Mouse (Mus musculus) CH12.LX (cell line): ENCODE data around the gene Slc7a8. TPM values are rescaled to one million over a fixed set of nuclear protein-coding genes. Genes with fewer than 3 reads are reported as not detected.

Experiments used
- DNase-seq: peaks from one replicate; pipeline ENCODE4 v3.0.0-alpha.2; 2013; ENCODE audit errors: extremely low read depth
- H3K27ac ChIP-seq: 2 replicates; pipeline ENCODE4 v1.5.1; 2012; ENCODE audit warnings: low read depth, mild to moderate bottlenecking, control low read depth, moderate library complexity; ENCODE audit not compliant: insufficient read depth
- H3K27me3 ChIP-seq: replicated peaks from 2 replicates; pipeline ENCODE3; 2012; ENCODE audit warnings: inconsistent platforms
- H3K36me3 ChIP-seq, 2 experiments: replicated peaks in 1 of 2; 2 replicates each; pipeline versions ENCODE3 to v1.6.1; 2012; ENCODE audit warnings: inconsistent platforms in 1 of 2, low read length in 1 of 2, mild to moderate bottlenecking in 1 of 2, mixed read lengths in 1 of 2, moderate library complexity in 1 of 2; ENCODE audit not compliant: control insufficient read depth in 1 of 2, insufficient read depth in 1 of 2
- H3K4me1 ChIP-seq, 2 experiments: 2 replicates each; pipeline ENCODE4 v1.6.1; 2012; ENCODE audit warnings: inconsistent platforms in 1 of 2, moderate library complexity in 1 of 2; ENCODE audit not compliant: insufficient read depth in 2 of 2, control insufficient read depth in 1 of 2
- H3K4me2 ChIP-seq: 2 replicates; pipeline ENCODE4 v1.6.1; 2012; ENCODE audit warnings: low read depth, mild to moderate bottlenecking, control low read depth; ENCODE audit not compliant: poor library complexity, insufficient read depth, severe bottlenecking
- H3K4me3 ChIP-seq, 3 experiments: fragments of 150-350 bp in 1 of 3; sonication (generic) in 1 of 3; replicated peaks in 1 of 3; 2 replicates each; pipeline versions ENCODE3 to v1.5.1; 2011 to 2012; ENCODE audit warnings: low read depth in 2 of 3, low read length in 2 of 3, mild to moderate bottlenecking in 2 of 3, moderate library complexity in 2 of 3, control low read depth in 1 of 3, improper control_type of control experiment in 1 of 3, inconsistent platforms in 1 of 3, mixed read lengths in 1 of 3; ENCODE audit not compliant: poor library complexity in 1 of 3
- H3K79me2 ChIP-seq: replicated peaks from 2 replicates; pipeline ENCODE4 v1.6.1; 2012; ENCODE audit warnings: mild to moderate bottlenecking, moderate library complexity; ENCODE audit not compliant: control insufficient read depth, poor library complexity, insufficient read depth, severe bottlenecking; ENCODE audit errors: extremely low read depth
- H3K9ac ChIP-seq: 2 replicates; pipeline ENCODE4 v1.6.1; 2012; ENCODE audit warnings: low read depth, mild to moderate bottlenecking, control low read depth, moderate library complexity; ENCODE audit not compliant: insufficient read depth
- H3K9me3 ChIP-seq: replicated peaks from 2 replicates; pipeline ENCODE3; 2012; ENCODE audit warnings: low read length, inconsistent platforms, mixed read lengths
- CHD2 ChIP-seq: IDR thresholded peaks from 2 replicates; pipeline ENCODE4 v1.6.1; 2011; ENCODE audit warnings: low read length, improper control_type of control experiment
- E2F4 ChIP-seq: IDR thresholded peaks from 2 replicates; pipeline ENCODE4 v1.6.1; 2011; ENCODE audit warnings: low read depth, low read length, improper control_type of control experiment; ENCODE audit not compliant: insufficient replicate concordance
- EP300 ChIP-seq: IDR thresholded peaks from 2 replicates; pipeline ENCODE4 v1.6.1; 2011; ENCODE audit warnings: low read length, improper control_type of control experiment
- IRF4 ChIP-seq: IDR thresholded peaks from 2 replicates; pipeline ENCODE4 v1.6.1; 2014; ENCODE audit warnings: low read depth, mild to moderate bottlenecking, inconsistent platforms, low read length, improper control_type of control experiment
- JUND ChIP-seq: conservative IDR thresholded peaks from 2 replicates; pipeline ENCODE4 v1.6.1; 2011; ENCODE audit warnings: low read depth, low read length, improper control_type of control experiment
- KAT2A ChIP-seq: IDR thresholded peaks from 2 replicates; pipeline ENCODE4 v1.6.1; 2012; ENCODE audit warnings: low read length, improper control_type of control experiment, inconsistent platforms; ENCODE audit not compliant: insufficient replicate concordance
- MAX ChIP-seq: IDR thresholded peaks from 2 replicates; pipeline ENCODE4 v1.6.1; 2011; ENCODE audit warnings: low read length, improper control_type of control experiment
- NELFE ChIP-seq: IDR thresholded peaks from 2 replicates; pipeline ENCODE4 v1.6.1; 2011; ENCODE audit warnings: low read depth, low read length, improper control_type of control experiment
- NRF1 ChIP-seq: IDR thresholded peaks from 2 replicates; pipeline ENCODE4 v1.6.1; 2014; ENCODE audit warnings: low read depth, mild to moderate bottlenecking, inconsistent platforms, low read length, improper control_type of control experiment, moderate library complexity
- POLR2AphosphoS2 ChIP-seq: IDR thresholded peaks from 2 replicates; pipeline ENCODE4 v1.6.1; 2011; ENCODE audit warnings: low read depth, low read length, improper control_type of control experiment
- RAD21 ChIP-seq: IDR thresholded peaks from 2 replicates; pipeline ENCODE4 v1.6.1; 2011; ENCODE audit warnings: low read depth, mild to moderate bottlenecking, low read length, improper control_type of control experiment, moderate library complexity
- SMC3 ChIP-seq: IDR thresholded peaks from 2 replicates; pipeline ENCODE4 v1.6.1; 2011; ENCODE audit warnings: low read depth, low read length, improper control_type of control experiment
- UBTF ChIP-seq: IDR thresholded peaks from 2 replicates; pipeline ENCODE4 v1.6.1; 2012; ENCODE audit warnings: low read depth, mild to moderate bottlenecking, inconsistent platforms, low read length, improper control_type of control experiment, moderate library complexity
- USF1 ChIP-seq: IDR thresholded peaks from 2 replicates; pipeline ENCODE4 v1.6.1; 2014; ENCODE audit warnings: low read depth, mild to moderate bottlenecking, inconsistent platforms, low read length, improper control_type of control experiment
- USF2 ChIP-seq: conservative IDR thresholded peaks from 2 replicates; pipeline ENCODE4 v1.6.1; 2011; ENCODE audit warnings: low read depth, low read length, improper control_type of control experiment
- ZC3H11A ChIP-seq: IDR thresholded peaks from 2 replicates; pipeline ENCODE4 v1.6.1; 2012; ENCODE audit warnings: low read depth, mild to moderate bottlenecking, inconsistent platforms, low read length, improper control_type of control experiment
- ZNF384 ChIP-seq: IDR thresholded peaks from 2 replicates; pipeline ENCODE4 v1.6.1; 2012; ENCODE audit warnings: low read depth, low read length, improper control_type of control experiment, inconsistent platforms
- dilution Hi-C: fragments of 300-500 bp; cut with MboI; formaldehyde crosslinking; loops from 2 replicates; pipeline ENCODE4 v1.14.3; 2020; ENCODE audit warnings: low sequenced_read_pairs; ENCODE audit not compliant: extremely low pct_unique_long_range_greater_than_20kb, extremely low pct_ligation_motif_present
- in situ Hi-C: fragments of 300-500 bp; cut with MboI; formaldehyde crosslinking; loops from 3 replicates; pipeline ENCODE4 v1.14.3; 2019; ENCODE audit warnings: low sequenced_read_pairs, low pct_ligation_motif_present, low pct_unique_long_range_greater_than_20kb, mixed read lengths
- polyA plus RNA-seq: library from polyadenylated mRNA; unstranded; fragments of >175 nt; gene quantifications from 2 replicates; pipeline ENCODE4 v1.2.1, GENCODE M21; 2012; ENCODE audit warnings: low read depth; ENCODE audit not compliant: insufficient read length
- total RNA-seq, 2 experiments: library from RNA; depleted of rRNA; stranded (reverse); fragments of 300-350 nt in 1 of 2; fragments of >200 nt in 1 of 2; gene quantifications; 2 replicates each; pipeline ENCODE4 v1.2.3; 2012 to 2014

Gene Slc7a8
- total and polyA plus RNA-seq, 3 experiments: 0.13 to 0.17 TPM; not detected in 1

GRCm38 (mm10) chr14:54732206-54732605 lies 49.5 kb downstream of the Slc7a8 start:
- dilution Hi-C loops: no loop called here
- in situ Hi-C loops: no loop called here
- Histone ChIP-seq H3K79me2 (no peaks in the 10 kb centered on the region), H3K27me3 (peaks cover 1% of the 10 kb centered on the region), H3K36me3 (no peaks in the 10 kb centered on the region), H3K4me1 (peaks cover under 1 to 7% of the 10 kb centered on the region in 2 experiments; a peak in 3 of 4 replicates), H3K4me2 (no peak overlapping the region), H3K9me3 (no peaks in the 10 kb centered on the region), H3K27ac (no peak overlapping the region)
- no peak for DNase-seq
- TF ChIP-seq IRF4 (no peak), JUND (no peak), E2F4 (no peak), SMC3 (no peak)
- TF ChIP-seq, all 38 proteins: peak for 0
- no peak overlapping the region for H3K9ac ChIP-seq
- H3K4me3 ChIP-seq: no peak overlapping the region

DNA sequence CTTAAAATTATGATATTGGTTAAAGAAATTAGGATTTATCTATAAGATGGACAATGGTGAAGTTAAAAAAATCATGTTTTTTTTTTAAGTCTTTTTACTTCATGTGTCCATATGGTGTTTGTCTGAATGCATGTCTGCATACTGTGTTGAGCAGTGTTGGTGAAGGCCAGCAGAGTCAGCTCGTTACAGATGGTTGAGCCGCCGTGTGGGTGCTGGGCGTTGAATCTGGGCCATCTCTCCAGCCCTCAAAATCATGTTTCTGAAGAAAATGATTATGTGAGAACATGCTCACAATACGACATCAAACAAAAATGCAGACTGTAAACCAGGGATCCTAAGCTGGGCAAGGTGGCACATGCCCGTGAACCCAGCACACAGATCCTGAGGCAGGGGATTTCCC lies 51.4 kb downstream of the Slc7a8 start:
- dilution Hi-C loops (no loop called here), in situ Hi-C loops (no loop called here)
- DNase-seq: no peak
- no peak overlapping the region for H3K9ac ChIP-seq
- no peak overlapping the region for H3K4me2 ChIP-seq
- H3K36me3 ChIP-seq: no peaks in the 10 kb centered on the region
- H3K27me3 ChIP-seq: peaks cover 1% of the 10 kb centered on the region
- H3K9me3 ChIP-seq: no peaks in the 10 kb centered on the region
- H3K4me1 ChIP-seq: peaks cover 5 to 12% of the 10 kb centered on the region in 2 experiments; a peak in 3 of 4 replicates
- no peak overlapping the region for H3K4me3 ChIP-seq
- no peak overlapping the region for H3K27ac ChIP-seq
- TF ChIP-seq RAD21 (no peak), NELFE (no peak), MAX (no peak), EP300 (no peak), IRF4 (no peak), ZC3H11A (no peak), POLR2AphosphoS2 (no peak), ZNF384 (no peak), UBTF (no peak), KAT2A (no peak), USF2 (no peak), NRF1 (no peak), CHD2 (no peak), USF1 (no peak)
- no peaks in the 10 kb centered on the region for H3K79me2 ChIP-seq
